Mouse (Mus musculus): ENCODE data around the gene Cygb. TPM values are rescaled to one million over a fixed set of nuclear protein-coding genes. Genes with fewer than 3 reads are reported as not detected.

Gene Cygb
- polyA plus RNA-seq, 1 experiment from 2014 or later: 14.7 TPM

DNA sequence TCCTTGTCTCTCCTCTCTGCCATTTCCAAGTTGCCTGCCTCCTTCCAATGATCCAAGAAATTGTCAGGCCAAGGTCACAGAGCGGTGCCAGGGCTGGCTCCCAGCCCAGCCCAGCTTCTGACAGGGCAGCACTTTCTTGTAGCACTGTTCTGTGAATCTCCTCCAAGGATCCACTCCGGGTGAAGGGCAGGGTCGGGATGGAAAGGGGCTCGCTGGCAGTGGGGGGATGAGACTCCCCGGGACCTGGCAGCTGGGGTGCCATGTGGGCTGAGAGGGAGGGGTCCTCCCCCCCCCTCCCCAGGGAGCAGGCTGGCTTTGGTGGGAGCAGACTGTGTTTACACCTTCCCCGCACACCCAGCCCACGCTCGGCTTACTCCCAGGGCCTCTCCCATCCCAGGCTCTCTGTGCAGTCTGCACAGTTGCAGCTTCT, 7.8 kb upstream of the Cygb start:
- ATAC-seq (peak; percentile 40; the same call in 1 of the 2 replicates), DNase-seq (ENCODE audit: low spot score) (peak; percentile 58)
- Histone ChIP-seq H3K4me3 (ENCODE audit: low read depth, low read length) (no peak overlapping the region), H3K27ac (ENCODE audit: low read depth, low read length) (peak overlapping the region; percentile 94), H3K9me3 (replicated peaks; ENCODE audit: control insufficient read depth, low read length) (no peaks in the 10 kb centered on the region), H3K36me3 (ENCODE audit: control insufficient read depth, insufficient read depth, low read length) (no peaks in the 10 kb centered on the region), H3K4me1 (ENCODE audit: control insufficient read depth, insufficient read depth, low read length) (peaks cover 46% of the 10 kb centered on the region), H3K4me2 (ENCODE audit: low read length) (peak overlapping the region; percentile 16; the same call in 1 of the 2 replicates), H3K27me3 (replicated peaks; ENCODE audit: control insufficient read depth, insufficient read depth, low read length) (no peaks in the 10 kb centered on the region), H3K9ac (ENCODE audit: low read length) (peak overlapping the region; percentile 26; the same call in 1 of the 2 replicates)
- 39% methylated on average over 8 of the region's 8 CpGs for WGBS

DNA sequence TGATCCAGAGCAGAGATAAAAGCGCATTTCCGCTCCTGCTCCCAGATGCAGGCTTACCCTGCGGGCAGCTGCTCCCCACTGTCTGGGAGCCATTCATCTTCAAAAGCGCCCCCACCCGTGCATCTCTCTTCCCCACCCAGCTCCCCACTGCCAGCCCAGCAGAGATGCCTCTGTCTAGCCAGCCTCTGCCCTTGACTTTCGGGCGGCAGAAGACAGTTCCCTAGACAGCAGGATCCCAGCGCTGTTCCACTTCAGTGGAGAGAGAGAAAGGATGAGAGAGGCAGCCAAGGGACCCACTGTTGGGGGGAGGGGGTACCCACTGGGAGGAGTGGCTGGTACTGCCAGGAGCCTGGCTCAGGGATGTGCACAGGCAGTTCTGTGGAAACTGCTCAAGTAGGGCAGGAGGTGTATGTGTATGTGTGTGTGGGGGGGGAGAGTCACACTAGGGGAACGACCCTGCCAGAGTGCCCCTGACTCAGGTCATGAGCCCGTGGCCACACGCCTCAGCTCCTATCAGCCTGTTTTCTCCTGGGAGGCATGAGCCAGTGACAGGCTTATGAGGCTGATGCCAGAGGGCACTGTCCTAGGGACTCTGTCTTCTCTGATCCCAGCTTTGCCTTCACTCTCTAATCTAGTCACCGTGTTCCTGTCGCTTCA, 7.3 kb upstream of the Cygb start:
- Histone ChIP-seq H3K9ac (ENCODE audit: low read length) (peak overlapping the region; percentile 26), H3K27ac (ENCODE audit: low read depth, low read length) (peak overlapping the region; percentile 94), H3K4me2 (ENCODE audit: low read length) (peak overlapping the region; percentile 16), H3K27me3 (replicated peaks; ENCODE audit: control insufficient read depth, insufficient read depth, low read length) (no peaks in the 10 kb centered on the region), H3K36me3 (ENCODE audit: control insufficient read depth, insufficient read depth, low read length) (no peaks in the 10 kb centered on the region), H3K4me1 (ENCODE audit: control insufficient read depth, insufficient read depth, low read length) (peaks cover 52% of the 10 kb centered on the region), H3K9me3 (replicated peaks; ENCODE audit: control insufficient read depth, low read length) (no peaks in the 10 kb centered on the region), H3K4me3 (ENCODE audit: low read depth, low read length) (no peak overlapping the region)
- ATAC-seq: peak; percentile 57
- DNase-seq (ENCODE audit: low spot score): peak; percentile 87
- WGBS: 15% methylated on average over 13 of the region's 13 CpGs

DNA sequence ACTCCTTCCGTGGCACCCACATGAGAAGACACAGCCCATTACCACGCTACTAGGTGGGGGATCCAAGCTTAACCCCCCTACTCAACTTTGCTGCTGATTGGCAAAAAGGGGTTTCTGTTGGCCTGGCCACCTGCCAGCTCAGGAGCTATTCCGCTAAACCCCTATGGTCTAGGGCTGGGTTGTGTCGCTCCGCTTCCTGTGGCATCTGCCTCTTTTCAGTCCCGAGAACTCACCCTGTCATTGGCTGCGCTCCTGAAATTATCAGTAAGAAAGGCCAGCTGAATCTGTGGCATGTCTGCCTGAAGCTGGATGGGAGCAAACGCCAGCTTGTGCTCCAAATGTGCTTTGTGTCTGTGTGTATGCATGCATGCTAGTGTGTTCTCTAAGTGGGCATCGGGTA, 6.1 kb upstream of the Cygb start:
- peak; percentile 78 for DNase-seq (ENCODE audit: low spot score)
- Histone ChIP-seq H3K27me3 (replicated peaks; ENCODE audit: control insufficient read depth, insufficient read depth, low read length) (no peaks in the 10 kb centered on the region), H3K36me3 (ENCODE audit: control insufficient read depth, insufficient read depth, low read length) (no peaks in the 10 kb centered on the region), H3K9me3 (replicated peaks; ENCODE audit: control insufficient read depth, low read length) (no peaks in the 10 kb centered on the region), H3K4me3 (ENCODE audit: low read depth, low read length) (no peak overlapping the region), H3K9ac (ENCODE audit: low read length) (0 out of 2 replicates have a peak overlapping the region, but pooled peaks have one; percentile 17), H3K27ac (ENCODE audit: low read depth, low read length) (peak overlapping the region; percentile 94), H3K4me1 (ENCODE audit: control insufficient read depth, insufficient read depth, low read length) (peaks cover 54% of the 10 kb centered on the region), H3K4me2 (ENCODE audit: low read length) (no peak overlapping the region)
- ATAC-seq: peak; percentile 13; the same call in 1 of the 2 replicates
- WGBS: 53% methylated on average over 9 of the region's 9 CpGs

DNA sequence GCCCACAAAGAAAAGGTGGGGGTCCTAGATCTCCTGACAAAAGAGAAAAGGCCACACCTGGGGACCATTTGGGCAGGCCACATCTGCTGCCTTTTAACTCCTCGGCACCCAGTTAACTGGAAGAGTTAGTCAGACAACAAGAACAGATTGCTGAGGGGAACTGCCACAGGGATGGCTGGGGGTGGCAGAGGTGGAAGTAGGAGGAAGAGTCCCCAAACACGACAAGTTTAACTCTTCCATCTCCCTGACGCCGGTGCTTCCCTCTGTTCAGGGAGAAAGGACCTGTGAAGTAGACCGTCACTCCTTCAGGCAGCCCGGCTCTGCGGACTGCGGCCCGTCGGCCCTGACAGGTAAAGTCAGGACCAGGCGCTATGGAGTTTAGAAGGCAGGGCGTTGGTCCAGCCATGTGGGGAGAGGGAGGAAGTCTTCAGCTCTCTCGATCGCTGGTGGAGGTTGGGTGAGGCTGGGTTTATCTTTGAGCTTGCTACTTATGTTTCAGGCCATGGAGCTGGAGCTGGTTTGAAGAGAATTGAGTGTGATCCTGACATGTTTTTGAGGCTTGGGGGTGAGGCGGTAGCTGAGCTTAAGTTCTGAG, 5.0 kb upstream of the Cygb start:
- H3K36me3 ChIP-seq (ENCODE audit: control insufficient read depth, insufficient read depth, low read length): no peaks in the 10 kb centered on the region
- no peak overlapping the region for H3K9ac ChIP-seq (ENCODE audit: low read length)
- H3K27ac ChIP-seq (ENCODE audit: low read depth, low read length): 0 out of 2 replicates have a peak overlapping the region, but pooled peaks have one; percentile 14
- H3K27me3 ChIP-seq (replicated peaks; ENCODE audit: control insufficient read depth, insufficient read depth, low read length): peaks cover 8% of the 10 kb centered on the region
- no peak overlapping the region for H3K4me3 ChIP-seq (ENCODE audit: low read depth, low read length)
- no peak for DNase-seq (ENCODE audit: low spot score)
- no peak for ATAC-seq
- no peak overlapping the region for H3K4me2 ChIP-seq (ENCODE audit: low read length)
- no peaks in the 10 kb centered on the region for H3K9me3 ChIP-seq (replicated peaks; ENCODE audit: control insufficient read depth, low read length)
- 85% methylated on average over 15 of the region's 15 CpGs for WGBS
- peaks cover 57% of the 10 kb centered on the region for H3K4me1 ChIP-seq (ENCODE audit: control insufficient read depth, insufficient read depth, low read length)

DNA sequence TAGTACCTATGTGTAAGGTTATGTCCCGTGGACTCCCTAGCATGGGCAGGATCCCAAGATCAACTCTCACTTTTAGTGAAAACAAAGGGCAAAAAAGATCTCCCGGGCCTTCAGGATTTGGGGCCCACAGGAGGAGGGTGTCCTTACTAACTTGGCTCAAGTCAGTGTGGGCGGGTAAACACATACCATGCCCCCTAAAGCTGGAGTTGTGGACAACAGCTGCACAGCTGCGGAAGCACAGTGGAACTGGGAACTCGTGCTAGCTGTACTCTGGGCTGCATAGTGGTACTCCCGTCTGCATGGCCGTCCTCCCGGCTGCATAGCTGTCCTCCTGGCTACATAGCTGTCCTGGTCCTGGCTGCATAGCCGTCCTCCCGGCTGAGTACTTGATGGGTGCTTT, 4.1 kb upstream of the Cygb start:
- ATAC-seq: no peak; the same call in 1 of the 2 replicates
- no peaks in the 10 kb centered on the region for H3K9me3 ChIP-seq (replicated peaks; ENCODE audit: control insufficient read depth, low read length)
- no peak overlapping the region for H3K9ac ChIP-seq (ENCODE audit: low read length)
- no peak overlapping the region for H3K4me3 ChIP-seq (ENCODE audit: low read depth, low read length)
- H3K4me2 ChIP-seq (ENCODE audit: low read length): peak overlapping the region; percentile 49; the same call in 1 of the 2 replicates
- H3K27me3 ChIP-seq (replicated peaks; ENCODE audit: control insufficient read depth, insufficient read depth, low read length): peaks cover 10% of the 10 kb centered on the region
- H3K27ac ChIP-seq (ENCODE audit: low read depth, low read length): no peak overlapping the region
- peaks cover 53% of the 10 kb centered on the region for H3K4me1 ChIP-seq (ENCODE audit: control insufficient read depth, insufficient read depth, low read length)
- no peaks in the 10 kb centered on the region for H3K36me3 ChIP-seq (ENCODE audit: control insufficient read depth, insufficient read depth, low read length)
- DNase-seq (ENCODE audit: low spot score): no peak
- WGBS: 49% methylated on average over 10 of the region's 10 CpGs

DNA sequence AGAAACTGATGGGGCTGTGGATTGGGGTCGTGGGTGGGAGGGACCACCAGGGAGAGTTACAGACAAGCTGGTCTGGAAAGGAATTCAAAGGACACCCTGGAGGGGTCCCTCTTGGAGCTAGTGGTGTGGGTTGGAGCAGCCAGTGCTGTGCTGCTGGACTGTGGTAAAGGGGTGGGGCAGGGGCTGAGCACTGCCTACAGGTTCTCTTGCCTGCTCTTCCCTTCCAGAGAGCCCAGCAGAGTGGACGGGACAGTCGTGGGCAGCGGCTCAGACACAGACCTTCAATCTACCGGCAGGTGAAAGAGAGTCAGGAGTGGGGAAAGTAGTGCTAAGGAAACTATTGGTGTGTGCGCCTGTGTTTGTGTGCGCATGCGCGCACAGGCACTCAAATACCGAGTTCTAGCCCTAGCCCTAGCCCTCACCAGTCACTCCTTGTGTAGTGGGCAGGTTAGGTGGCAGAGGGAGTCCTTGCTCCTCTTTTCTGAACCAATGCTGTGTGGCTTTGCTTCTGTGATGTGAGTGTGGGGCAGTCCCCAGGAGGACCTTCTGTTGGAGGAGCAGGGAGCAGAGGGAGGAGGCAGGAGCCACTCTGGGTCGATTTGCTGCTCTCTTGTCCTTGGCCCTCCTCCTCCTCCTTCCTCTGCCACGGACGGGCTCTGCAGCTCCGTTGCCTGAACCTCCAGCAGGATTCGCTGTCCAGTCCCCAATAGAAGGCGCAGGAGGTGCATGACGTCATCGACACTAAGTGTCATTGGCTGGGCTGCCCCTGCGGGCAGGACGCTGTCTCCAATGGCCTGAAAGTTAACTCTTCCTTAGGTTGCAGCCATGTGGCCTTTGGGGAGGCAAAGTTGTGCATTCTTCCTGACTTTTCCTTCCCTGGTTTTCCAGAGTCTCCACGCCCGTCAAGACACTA, 3.5 kb upstream of the Cygb start:
- peaks cover 47% of the 10 kb centered on the region for H3K4me1 ChIP-seq (ENCODE audit: control insufficient read depth, insufficient read depth, low read length)
- 8% methylated on average over 22 of the region's 22 CpGs for WGBS

DNA sequence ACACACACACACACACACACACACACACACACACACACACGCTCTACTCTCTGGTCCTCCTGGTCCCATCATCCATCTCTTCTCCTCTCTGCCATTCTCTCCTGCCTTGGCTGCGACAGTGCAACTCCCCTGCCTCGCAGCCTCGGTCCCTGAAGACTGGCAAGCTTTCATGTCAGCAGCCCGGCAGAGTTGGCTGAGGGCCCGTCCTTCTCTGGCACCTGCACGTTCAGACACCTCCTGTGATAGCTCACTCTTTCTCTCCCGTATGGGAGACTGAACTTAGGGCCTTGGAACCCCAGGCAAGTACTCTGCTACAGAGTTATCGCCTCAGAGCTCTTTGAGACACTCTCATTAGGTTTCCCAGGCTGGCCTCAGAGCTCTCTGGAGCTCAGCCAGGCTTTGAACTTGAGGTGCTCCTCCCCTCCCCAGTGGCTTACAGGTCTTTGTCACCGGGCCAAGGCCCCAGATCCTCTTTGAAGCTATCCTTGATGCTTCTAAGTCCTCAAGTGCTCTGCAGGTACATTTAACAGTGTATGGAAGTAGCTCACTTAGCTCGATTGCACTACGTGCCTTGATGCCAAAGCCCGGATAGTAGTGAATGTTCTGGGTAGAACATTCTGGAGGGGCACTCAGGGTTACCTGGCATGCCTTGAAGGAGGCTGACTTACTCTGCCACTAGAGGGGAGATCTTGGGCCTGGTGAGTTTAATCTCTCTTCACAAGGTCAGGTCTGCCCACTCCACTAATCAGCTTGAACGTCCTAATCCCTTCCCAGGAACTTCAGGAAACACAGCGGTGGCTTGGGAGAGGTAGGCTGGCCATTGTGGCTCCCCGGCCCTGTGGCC, 2.5 kb upstream of the Cygb start:
- H3K4me2 ChIP-seq (ENCODE audit: low read length): no peak overlapping the region
- DNase-seq (ENCODE audit: low spot score): peak; percentile 73

More for the DNA sequence above, 3.5 kb upstream of the Cygb start:
- peak overlapping the region; percentile 49 for H3K4me2 ChIP-seq (ENCODE audit: low read length)
- peak; percentile 76 for ATAC-seq
- no peaks in the 10 kb centered on the region for H3K36me3 ChIP-seq (ENCODE audit: control insufficient read depth, insufficient read depth, low read length)
- H3K4me3 ChIP-seq (ENCODE audit: low read depth, low read length): peak overlapping the region; percentile 20
- peak overlapping the region; percentile 47 for H3K9ac ChIP-seq (ENCODE audit: low read length)
- peaks cover 14% of the 10 kb centered on the region for H3K27me3 ChIP-seq (replicated peaks; ENCODE audit: control insufficient read depth, insufficient read depth, low read length)
- H3K27ac ChIP-seq (ENCODE audit: low read depth, low read length): peak overlapping the region; percentile 79
- no peaks in the 10 kb centered on the region for H3K9me3 ChIP-seq (replicated peaks; ENCODE audit: control insufficient read depth, low read length)
- DNase-seq (ENCODE audit: low spot score): peak; percentile 95

DNA sequence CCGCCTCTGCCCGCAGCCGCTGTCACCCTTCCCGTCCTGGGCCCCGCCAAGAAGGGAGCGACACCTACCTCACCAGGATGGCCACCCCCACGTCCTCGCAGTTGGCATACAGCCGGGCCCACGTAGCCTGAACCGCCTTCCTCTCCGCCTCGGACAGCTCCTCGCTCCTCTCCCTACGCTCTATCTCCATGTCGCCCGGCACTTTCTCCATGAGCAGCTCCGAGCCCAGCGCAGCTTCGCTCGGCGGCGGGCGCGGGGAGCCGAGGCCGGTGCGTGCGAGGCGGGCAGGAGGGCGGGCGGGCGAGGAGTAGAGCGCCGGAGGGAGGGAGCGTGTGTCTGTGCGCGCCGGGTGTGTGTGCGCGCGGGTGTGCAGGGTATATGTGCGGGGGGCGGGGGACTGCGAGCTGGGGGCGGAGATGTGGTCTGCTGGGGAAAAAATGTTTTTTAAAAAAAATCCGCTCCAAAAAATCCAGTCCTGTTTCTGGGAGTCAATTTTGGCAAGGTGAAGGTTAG, 348 bp downstream of the Cygb start:
- no peaks in the 10 kb centered on the region for H3K9me3 ChIP-seq (replicated peaks; ENCODE audit: control insufficient read depth, low read length)

More for the DNA sequence above, 2.5 kb upstream of the Cygb start:
- no peak for ATAC-seq
- H3K9ac ChIP-seq (ENCODE audit: low read length): no peak overlapping the region
- H3K4me1 ChIP-seq (ENCODE audit: control insufficient read depth, insufficient read depth, low read length): peaks cover 38% of the 10 kb centered on the region
- peaks cover 18% of the 10 kb centered on the region for H3K27me3 ChIP-seq (replicated peaks; ENCODE audit: control insufficient read depth, insufficient read depth, low read length)
- no peaks in the 10 kb centered on the region for H3K36me3 ChIP-seq (ENCODE audit: control insufficient read depth, insufficient read depth, low read length)
- peak overlapping the region; percentile 79; the same call in 1 of the 2 replicates for H3K27ac ChIP-seq (ENCODE audit: low read depth, low read length)
- H3K9me3 ChIP-seq (replicated peaks; ENCODE audit: control insufficient read depth, low read length): no peaks in the 10 kb centered on the region
- no peak overlapping the region for H3K4me3 ChIP-seq (ENCODE audit: low read depth, low read length)
- 47% methylated on average over 16 of the region's 16 CpGs for WGBS

More for the DNA sequence above, 348 bp downstream of the Cygb start:
- ATAC-seq (peak; percentile 36; the same call in 1 of the 2 replicates), DNase-seq (ENCODE audit: low spot score) (peak; percentile 54)
- WGBS: under 1% methylated on average over 45 of the region's 47 CpGs
- Histone ChIP-seq H3K36me3 (ENCODE audit: control insufficient read depth, insufficient read depth, low read length) (no peaks in the 10 kb centered on the region), H3K9ac (ENCODE audit: low read length) (peak overlapping the region; percentile 75), H3K27ac (ENCODE audit: low read depth, low read length) (no peak overlapping the region; the same call in 1 of the 2 replicates), H3K4me1 (ENCODE audit: control insufficient read depth, insufficient read depth, low read length) (peaks cover 21% of the 10 kb centered on the region), H3K4me3 (ENCODE audit: low read depth, low read length) (peak overlapping the region; percentile 49), H3K27me3 (replicated peaks; ENCODE audit: control insufficient read depth, insufficient read depth, low read length) (peaks cover 18% of the 10 kb centered on the region), H3K4me2 (ENCODE audit: low read length) (peak overlapping the region; percentile 92)
